Comparison of ENCODE assay signal across 9 mouse cellular contexts in the genomic region with DNA sequence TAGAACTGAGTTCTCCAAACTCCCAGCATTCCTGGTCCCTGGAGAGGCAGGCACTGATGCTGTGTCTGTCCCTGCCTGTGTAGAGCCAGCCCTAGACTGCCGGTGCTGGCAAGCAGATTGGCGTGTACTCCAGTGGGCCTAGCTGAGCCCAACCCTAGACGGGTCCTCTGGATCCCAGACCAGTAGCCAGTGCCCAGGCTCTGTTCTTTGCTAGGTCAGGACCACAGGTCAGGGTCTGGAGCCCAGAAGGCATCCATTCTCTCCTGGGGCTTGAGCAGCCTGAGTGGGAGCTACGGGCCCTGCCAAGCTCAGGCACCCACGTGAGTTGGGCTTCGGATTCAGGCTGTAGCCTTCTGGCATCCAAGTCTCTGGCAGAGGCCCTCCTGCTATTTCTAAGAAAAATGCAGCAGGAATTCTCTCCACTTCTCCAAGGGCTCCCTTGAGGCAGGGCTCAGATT. TPM values are rescaled to one million over a fixed set of nuclear protein-coding genes. Genes with fewer than 3 reads are reported as not detected.
DNase-seq lines count a peak whose midpoint lies in the region; ATAC-seq and TF ChIP-seq lines count a peak whose summit lies in the region.
"Had no signal": no experiment of that assay in that cellular context is flagged by ENCODE, and none has a peak within 500 bp of the region (broad histone marks: within the 10 kb centered on the region; RNA-seq: fewer than 3 reads in every experiment).

No protein-coding gene starts in this region.

- peaks cover 11% of the 10 kb centered on the region for H3K36me3 ChIP-seq in intestine, embryonic 14.5 days (ENCODE audit: control insufficient read depth, insufficient read depth, low read length)
- 0 out of 2 replicates have a peak, but pooled peaks cover 3% of the 10 kb centered on the region for H3K36me3 ChIP-seq in lung, postnatal 0 days (ENCODE audit: insufficient read depth, low read length)

- no peak overlapping the region for H3K4me3 ChIP-seq in intestine, embryonic 14.5 days (ENCODE audit: low read depth, low read length)
- H3K4me3 ChIP-seq in lung, postnatal 0 days (ENCODE audit: low read depth, low read length): no peak overlapping the region
- H3K4me3 ChIP-seq: erythroblast, embryonic 14.5 days had no signal

- H3K9ac ChIP-seq in intestine, embryonic 14.5 days (ENCODE audit: low read length): no peak overlapping the region
- no peak overlapping the region for H3K9ac ChIP-seq in lung, postnatal 0 days (replicated peaks; ENCODE audit: low read depth)

- peaks cover 81% of the 10 kb centered on the region for H3K4me1 ChIP-seq in intestine, embryonic 14.5 days (replicated peaks; ENCODE audit: control insufficient read depth, insufficient read depth, low read length)
- H3K4me1 ChIP-seq in lung, postnatal 0 days (ENCODE audit: insufficient read depth, low read depth, low read length): peaks cover 73% of the 10 kb centered on the region

- H3K27me3 ChIP-seq in intestine, embryonic 14.5 days (replicated peaks; ENCODE audit: control insufficient read depth, insufficient read depth, low read length): no peaks in the 10 kb centered on the region
- H3K27me3 ChIP-seq in lung, postnatal 0 days (replicated peaks; ENCODE audit: insufficient read depth, low read length): no peaks in the 10 kb centered on the region

- H3K9me3 ChIP-seq in intestine, embryonic 14.5 days (ENCODE audit: control insufficient read depth, low read length): no peaks in the 10 kb centered on the region
- no peaks in the 10 kb centered on the region for H3K9me3 ChIP-seq in lung, postnatal 0 days (ENCODE audit: low read length)

- peak; percentile 41 for DNase-seq in embryo, embryonic 11 days
- no peak for DNase-seq in embryo, embryonic 10.5 days (ENCODE audit: low spot score)
- DNase-seq in brain, adult 2 months (ENCODE audit: low read depth, low spot score): peak; percentile 74
- DNase-seq in frontal cortex, postnatal 25 days (ENCODE audit: low spot score in 2 of 2): peak; percentile 20 to 36
- DNase-seq in intestine, embryonic 14.5 days (ENCODE audit: low spot score): no peak
- DNase-seq in lung, postnatal 0 days (ENCODE audit: low spot score): no peak
- DNase-seq in telencephalon, adult 2 months (ENCODE audit: low read depth, low spot score): peak; percentile 50

- no peak for ATAC-seq in intestine, embryonic 14.5 days (replicated peaks; ENCODE audit: low FRiP score, low TSS enrichment, low read depth)
- ATAC-seq in lung, postnatal 0 days: no peak
- no peak for ATAC-seq in inflammation-experienced regulatory T-cells, adult 6 months

- no peak for TF ChIP-seq CTCF in lung, postnatal 0 days (IDR thresholded peaks at IDR 0.05)

- TF ChIP-seq EP300 in lung, postnatal 0 days (IDR thresholded peaks at IDR 0.05): no peak

- peak overlapping the region; percentile 69 for H3K27ac ChIP-seq in intestine, embryonic 14.5 days (ENCODE audit: low read depth)
- peak overlapping the region; percentile 87 for H3K27ac ChIP-seq in lung, postnatal 0 days (ENCODE audit: low read length)

- WGBS in intestine, embryonic 14.5 days: 45% methylated on average over 6 of the region's 6 CpGs
- 39% methylated on average over 6 of the region's 6 CpGs for WGBS in lung, postnatal 0 days

- no peak overlapping the region for H3K4me2 ChIP-seq in intestine, embryonic 14.5 days (ENCODE audit: low read length)
- no peak overlapping the region for H3K4me2 ChIP-seq in lung, postnatal 0 days (replicated peaks; ENCODE audit: low read depth, low read length)

RNA-seq across cellular contexts. Expression of a gene that starts 10.1 kb away (rescaled TPM):
- polyA plus RNA-seq in intestine, embryonic 14.5 days (2014; fragmentation: Nextera tagmentation; extraction: Ambion mirVana): 16.2 and 16.3 TPM in 2 replicates
- polyA plus RNA-seq in lung, postnatal 0 days (2015; fragmentation: Nextera tagmentation; extraction: Ambion mirVana): 23.4 and 24.9 TPM in 2 replicates
- polyA plus RNA-seq in inflammation-experienced regulatory T-cells, adult 6 months (2017; shearing (Covaris generic)): not detected
- polyA plus RNA-seq: erythroblast, embryonic 14.5 days had no signal

RNA-seq across cellular contexts. Expression of a gene that starts 20.6 kb away (rescaled TPM):
- polyA plus RNA-seq in intestine, embryonic 14.5 days (2014; fragmentation: Nextera tagmentation; extraction: Ambion mirVana): 1.7 and 2.6 TPM in 2 replicates
- 0.23 and 0.30 TPM in 2 replicates for polyA plus RNA-seq in lung, postnatal 0 days (2015; fragmentation: Nextera tagmentation; extraction: Ambion mirVana)
- 1 to 10 TPM in 1 of 3 experiments, under 1 TPM in 1, not detected in 1; 0.58 to 1.1 TPM for polyA plus RNA-seq in inflammation-experienced regulatory T-cells, adult 6 months (2017; shearing (Covaris generic))
- polyA plus RNA-seq: erythroblast, embryonic 14.5 days had no signal

RNA-seq across cellular contexts. Expression of a gene that starts 30.8 kb away (rescaled TPM):
- 2.2 and 9.3 TPM in 2 replicates for polyA plus RNA-seq in intestine, embryonic 14.5 days (2014; fragmentation: Nextera tagmentation; extraction: Ambion mirVana)
- 0.51 and 0.81 TPM in 2 replicates for polyA plus RNA-seq in lung, postnatal 0 days (2015; fragmentation: Nextera tagmentation; extraction: Ambion mirVana)
- polyA plus RNA-seq in inflammation-experienced regulatory T-cells, adult 6 months (2017; shearing (Covaris generic)): not detected

Comparison
In these comparisons a context has a peak if more than half of its experiments do, and no peak if none do; other contexts are left out.
1. DNase-seq: peak in embryo, embryonic 11 days (single experiment), brain, adult 2 months (single experiment), frontal cortex, postnatal 25 days (2 of 2) and telencephalon, adult 2 months (single experiment); none in embryo, embryonic 10.5 days (single experiment), intestine, embryonic 14.5 days (single experiment) and lung, postnatal 0 days (single experiment).
2. RNA of a gene that starts 10.1 kb away (polyA plus RNA-seq): 23.4 to 24.9 TPM in lung, postnatal 0 days and 16.2 to 16.3 TPM in intestine, embryonic 14.5 days; not detected in inflammation-experienced regulatory T-cells, adult 6 months; every median in the first group is over 10 times any median in the second.